Mouse (Mus musculus): ENCODE results near the gene Dlgap1. TPM values are rescaled to one million over a fixed set of nuclear protein-coding genes. Genes with fewer than 3 reads are reported as not detected.

Dlgap1 gene
- total RNA-seq, 2 experiments from 2014 or later, result 0.40 to 0.53 TPM

GRCm38 (mm10) chr17:70706976-70707818, 738.3 kb downstream of the Dlgap1 start:
- DNase-seq, result peak; percentile 90 to 94
- intact Hi-C loops (cut with DNase I), result loop anchor here (1.0 to 2.0 kb wide), 2 partner anchors 30 to 261 kb away; no protein-coding TSS in a partner anchor

- DNase-seq, result no peak
- intact Hi-C loops (cut with DNase I), result loop anchor here (1.0 to 2.0 kb wide), 2 partner anchors 29 to 261 kb away; no protein-coding TSS in a partner anchor
These were observed 738.9 kb downstream of the Dlgap1 start for GRCm38 (mm10) chr17:70707819-70708140.

- intact Hi-C loops (cut with DNase I), result no loop called here
These were observed 740.7 kb downstream of the Dlgap1 start for GRCm38 (mm10) chr17:70709545-70709944.

GRCm38 (mm10) chr17:70713470-70713869, 744.6 kb downstream of the Dlgap1 start:
- DNase-seq, result no peak
- intact Hi-C loops (cut with DNase I), result no loop called here

More at GRCm38 (mm10) chr17:70709545-70709944, 740.7 kb downstream of the Dlgap1 start:
- no peak for DNase-seq

- peak; percentile 26 to 32 for DNase-seq
- intact Hi-C loops (cut with DNase I), result no loop called here
These were observed 750.9 kb downstream of the Dlgap1 start for GRCm38 (mm10) chr17:70719684-70720324.

GRCm38 (mm10) chr17:70720766-70721165, 751.9 kb downstream of the Dlgap1 start:
- DNase-seq, result peak; percentile 32 to 33
- intact Hi-C loops (cut with DNase I), result no loop called here

GRCm38 (mm10) chr17:70722146-70722545, 753.3 kb downstream of the Dlgap1 start:
- DNase-seq, result no peak
- intact Hi-C loops (cut with DNase I), result no loop called here

GRCm38 (mm10) chr17:70728719-70729281, 759.9 kb downstream of the Dlgap1 start:
- intact Hi-C loops (cut with DNase I), result no loop called here
- DNase-seq, result peak; percentile 83 to 88

- intact Hi-C loops (cut with DNase I), result loop anchor here (5.0 kb wide), 1 partner anchor 233 kb away; no protein-coding TSS in a partner anchor
- DNase-seq, result no peak
These were observed 765.9 kb downstream of the Dlgap1 start for GRCm38 (mm10) chr17:70734728-70735127.

- intact Hi-C loops (cut with DNase I), result loop anchor here (5.0 kb wide), 1 partner anchor 232 kb away; no protein-coding TSS in a partner anchor
- no peak for DNase-seq
These were observed 766.5 kb downstream of the Dlgap1 start for GRCm38 (mm10) chr17:70735396-70735795.

GRCm38 (mm10) chr17:70737424-70737823, 768.6 kb downstream of the Dlgap1 start:
- DNase-seq, result peak; percentile 83 to 85
- intact Hi-C loops (cut with DNase I), result loop anchor here (2.0 to 5.0 kb wide), 2 partner anchors 31 to 230 kb away; no protein-coding TSS in a partner anchor

GRCm38 (mm10) chr17:70738168-70738854, 769.4 kb downstream of the Dlgap1 start:
- DNase-seq, result peak; percentile 93 to 95
- intact Hi-C loops (cut with DNase I), result loop anchor here (2.0 to 5.0 kb wide), 3 partner anchors 14 to 229 kb away; no protein-coding TSS in a partner anchor

- intact Hi-C loops (cut with DNase I), result loop anchor here (2.0 to 5.0 kb wide), 3 partner anchors 13 to 228 kb away; no protein-coding TSS in a partner anchor
- peak in 1 of 2 experiments; percentile 30 for DNase-seq
These were observed 770.5 kb downstream of the Dlgap1 start for GRCm38 (mm10) chr17:70739346-70739745.

- no peak for DNase-seq
- intact Hi-C loops (cut with DNase I), result no loop called here
These were observed 772.8 kb downstream of the Dlgap1 start for GRCm38 (mm10) chr17:70741696-70742095.

- intact Hi-C loops (cut with DNase I), result no loop called here
- no peak for DNase-seq
These were observed 775.8 kb downstream of the Dlgap1 start for GRCm38 (mm10) chr17:70744570-70745153.

- intact Hi-C loops (cut with DNase I), result no loop called here
- DNase-seq, result peak in 1 of 2 experiments; percentile 33
These were observed 776.5 kb downstream of the Dlgap1 start for GRCm38 (mm10) chr17:70745385-70745784.

GRCm38 (mm10) chr17:70746379-70747079, 777.7 kb downstream of the Dlgap1 start:
- intact Hi-C loops (cut with DNase I), result no loop called here
- peak in 1 of 2 experiments; percentile 29 for DNase-seq

GRCm38 (mm10) chr17:70747731-70748475, 779.0 kb downstream of the Dlgap1 start:
- intact Hi-C loops (cut with DNase I), result no loop called here
- peak; percentile 52 to 59 for DNase-seq

- intact Hi-C loops (cut with DNase I), result no loop called here
- DNase-seq, result peak in 1 of 2 experiments; percentile 24
These were observed 779.6 kb downstream of the Dlgap1 start for GRCm38 (mm10) chr17:70748476-70748830.

Measured in heart, postnatal 10 days (tissue).